Mouse (Mus musculus) E14TG2a.4 (cell line): ENCODE measurements around the gene Eya4.

Experiments
- H3K27me3 ChIP-seq: 2 replicates; pipeline ENCODE4 v1.6.1; 2014; ENCODE audit warnings: low read length, control low read depth; ENCODE audit not compliant: insufficient read depth
- H3K36me3 ChIP-seq: 2 replicates; pipeline ENCODE4 v1.6.1; 2014; ENCODE audit warnings: low read length, control low read depth; ENCODE audit not compliant: insufficient read depth
- H3K4me1 ChIP-seq: replicated peaks from 2 replicates; pipeline ENCODE4 v1.6.1; 2014; ENCODE audit warnings: low read depth, low read length, control low read depth
- H3K4me3 ChIP-seq: replicated peaks from 2 replicates; pipeline ENCODE4 v1.5.1; 2014; ENCODE audit warnings: mild to moderate bottlenecking, low read length
- H3K9me3 ChIP-seq: 2 replicates; pipeline ENCODE4 v1.6.1; 2014; ENCODE audit warnings: low read length, control low read depth
- CTCF ChIP-seq: conservative IDR thresholded peaks from 2 replicates; pipeline ENCODE4 v1.5.1; 2014; ENCODE audit warnings: low read length
- NANOG ChIP-seq: IDR thresholded peaks from 2 replicates; pipeline ENCODE4 v1.6.1; 2014; ENCODE audit warnings: borderline replicate concordance, low read length, mixed read lengths
- POU5F1 ChIP-seq: IDR thresholded peaks from 2 replicates; pipeline ENCODE4 v1.6.1; 2014; ENCODE audit warnings: low read length, borderline replicate concordance

Eya4 gene

DNA sequence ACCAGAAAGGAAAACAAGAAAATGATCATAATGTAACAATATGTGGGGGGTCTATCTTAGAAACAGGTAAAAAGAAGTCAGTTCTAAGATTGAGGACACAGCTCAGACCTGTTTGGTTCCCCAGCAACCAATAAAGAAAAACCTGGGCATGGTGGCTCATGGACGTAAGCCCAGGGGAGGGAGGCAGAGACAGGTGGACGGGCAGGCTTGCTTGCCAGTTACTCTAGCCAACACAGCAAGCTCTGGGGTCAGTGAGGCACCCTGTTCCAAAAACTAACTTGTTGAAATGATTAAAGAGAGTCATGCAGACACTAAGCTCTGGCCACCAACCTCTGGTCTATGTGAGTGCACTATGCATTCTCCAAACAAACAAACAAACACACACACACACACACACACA is 139.2 kb downstream of the Eya4 start:
- no peaks in the 10 kb centered on the region for H3K36me3 ChIP-seq
- TF ChIP-seq POU5F1, result no peak
- no peak for TF ChIP-seq CTCF
- TF ChIP-seq NANOG, result no peak

DNA sequence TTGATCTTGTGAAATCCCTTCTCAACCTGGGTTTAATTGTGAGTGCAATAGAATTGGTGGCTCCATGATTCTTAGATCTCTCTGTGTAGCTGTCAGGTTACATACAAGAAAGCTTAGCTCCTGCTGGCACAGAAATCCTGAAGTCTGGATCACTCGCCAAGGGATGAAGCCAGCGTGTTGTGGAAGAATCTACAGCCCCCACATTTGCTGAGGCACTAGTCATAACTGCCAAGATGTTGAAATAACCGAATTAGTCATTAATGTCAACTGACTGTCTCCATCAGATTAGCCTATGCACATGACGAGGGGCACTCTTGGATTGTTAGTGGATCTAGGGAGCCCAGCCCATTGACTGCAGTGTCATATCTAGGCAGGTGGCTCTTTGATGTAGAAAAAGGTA is 146.7 kb downstream of the Eya4 start:
- TF ChIP-seq CTCF (no peak), POU5F1 (no peak), NANOG (no peak)
- Histone ChIP-seq H3K36me3 (no peaks in the 10 kb centered on the region), H3K4me3 (no peak overlapping the region), H3K27me3 (no peaks in the 10 kb centered on the region), H3K4me1 (no peaks in the 10 kb centered on the region), H3K9me3 (no peaks in the 10 kb centered on the region)

More for the DNA sequence above, 139.2 kb downstream of the Eya4 start:
- Histone ChIP-seq H3K9me3 (no peaks in the 10 kb centered on the region), H3K27me3 (no peaks in the 10 kb centered on the region), H3K4me1 (no peaks in the 10 kb centered on the region), H3K4me3 (no peak overlapping the region)

DNA sequence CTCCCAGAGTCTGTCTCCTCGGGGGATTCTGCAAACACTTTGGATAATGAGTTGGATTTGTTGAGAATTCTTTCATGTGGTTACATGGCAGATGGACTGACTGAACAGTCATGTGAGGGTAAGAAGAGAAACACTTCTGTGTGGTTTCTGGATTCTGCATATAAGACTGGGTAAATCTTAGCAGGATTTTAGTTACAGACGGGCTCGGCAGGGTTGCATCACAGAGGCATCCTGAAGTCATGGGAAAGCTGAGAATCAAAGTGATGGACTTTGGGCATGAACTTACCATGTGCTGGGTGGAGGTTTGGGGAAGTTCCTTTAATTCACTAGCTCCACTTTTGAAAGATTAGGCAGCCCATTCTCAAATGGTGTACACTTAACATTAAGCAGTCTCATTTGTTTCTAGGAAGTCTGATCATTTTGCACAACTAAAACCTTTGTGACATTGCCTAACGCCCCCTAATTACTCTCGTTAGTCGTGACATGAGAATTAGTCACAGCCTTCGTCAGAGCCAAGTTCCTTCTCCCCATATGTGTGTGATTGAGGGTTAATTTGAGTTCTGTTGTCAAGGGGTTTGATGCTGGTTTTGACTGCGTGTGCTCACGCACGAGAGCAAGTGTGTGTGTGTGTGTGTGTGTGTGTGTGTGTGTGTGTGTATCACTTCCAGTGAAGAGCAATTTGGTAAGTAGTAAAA is 147.3 kb downstream of the Eya4 start:
- Histone ChIP-seq H3K4me3 (no peak overlapping the region), H3K4me1 (peaks cover 2% of the 10 kb centered on the region; the same call in 1 of the 2 replicates), H3K36me3 (no peaks in the 10 kb centered on the region), H3K9me3 (no peaks in the 10 kb centered on the region), H3K27me3 (no peaks in the 10 kb centered on the region)
- TF ChIP-seq CTCF (no peak), NANOG (no peak)

DNA sequence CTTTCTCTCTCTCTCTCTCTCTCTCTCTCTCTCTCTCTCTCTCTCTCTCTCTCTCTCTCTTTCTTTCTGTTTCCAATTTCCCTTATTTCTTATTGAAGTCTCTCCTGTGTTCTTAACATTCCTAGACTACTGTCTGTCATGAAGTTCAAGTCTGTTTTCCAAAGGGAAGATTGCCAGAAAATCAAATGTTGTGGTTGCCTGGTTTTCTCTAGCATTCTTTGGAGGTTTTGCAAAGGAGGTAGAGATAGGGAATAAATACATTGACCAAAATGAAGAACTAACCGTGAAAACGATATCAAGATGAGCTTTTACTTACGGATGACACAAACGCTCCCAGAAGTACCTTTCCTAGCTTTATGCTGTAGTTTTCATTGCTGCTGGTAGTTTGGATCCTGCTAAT is 148.0 kb downstream of the Eya4 start:
- Histone ChIP-seq H3K4me1 (peaks cover 7% of the 10 kb centered on the region; the same call in 1 of the 2 replicates), H3K27me3 (no peaks in the 10 kb centered on the region), H3K4me3 (no peak overlapping the region), H3K36me3 (no peaks in the 10 kb centered on the region), H3K9me3 (no peaks in the 10 kb centered on the region)
- TF ChIP-seq NANOG (no peak), CTCF (no peak), POU5F1 (no peak)

DNA sequence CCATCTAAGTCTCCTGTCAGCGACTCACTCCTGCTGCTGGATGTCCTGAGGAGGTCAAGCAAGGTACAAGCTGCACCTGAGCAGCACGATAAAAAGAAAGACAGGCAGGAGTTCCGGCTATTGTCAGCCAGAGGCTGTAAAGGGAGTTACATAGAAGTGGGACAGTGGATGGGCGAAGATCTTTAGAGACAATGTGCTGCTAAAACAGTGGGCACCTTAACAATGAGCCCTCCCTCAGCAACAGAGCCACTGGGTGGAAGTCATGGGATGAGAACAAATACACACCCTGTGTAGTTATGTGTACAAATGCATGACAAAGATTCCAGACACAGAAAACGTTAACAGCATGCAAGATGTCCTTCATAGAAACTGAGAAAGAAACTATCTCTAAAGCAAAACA is 152.3 kb downstream of the Eya4 start:
- Histone ChIP-seq H3K27me3 (no peaks in the 10 kb centered on the region), H3K4me1 (peaks cover 28% of the 10 kb centered on the region), H3K36me3 (no peaks in the 10 kb centered on the region), H3K9me3 (no peaks in the 10 kb centered on the region), H3K4me3 (no peak overlapping the region)
- TF ChIP-seq CTCF (no peak), NANOG (no peak; the same call in 1 of the 2 replicates), POU5F1 (peak; percentile 48; the same call in 1 of the 2 replicates)

DNA sequence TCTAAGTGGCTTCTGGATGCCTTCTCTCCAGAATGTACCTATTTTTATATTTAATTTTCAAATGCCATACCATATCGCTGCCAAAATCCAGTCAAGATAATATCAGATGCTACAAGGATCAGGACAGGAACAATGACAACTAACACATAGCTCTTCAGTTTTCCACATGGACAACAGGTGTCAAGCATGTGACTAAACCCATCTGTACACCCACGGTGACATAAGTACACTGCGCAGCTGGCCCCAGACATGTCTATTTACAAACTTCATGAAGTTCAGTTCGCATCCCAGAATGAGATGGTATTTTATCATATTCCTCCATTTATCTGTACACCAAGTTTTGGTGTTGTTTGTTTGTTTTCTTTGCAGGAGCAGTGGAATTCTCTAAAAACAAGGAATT is 154.2 kb downstream of the Eya4 start:
- no peaks in the 10 kb centered on the region for H3K27me3 ChIP-seq
- H3K4me3 ChIP-seq, result no peak overlapping the region
- peaks cover 28% of the 10 kb centered on the region for H3K4me1 ChIP-seq
- TF ChIP-seq NANOG, result no peak
- H3K9me3 ChIP-seq, result no peaks in the 10 kb centered on the region
- H3K36me3 ChIP-seq, result no peaks in the 10 kb centered on the region

DNA sequence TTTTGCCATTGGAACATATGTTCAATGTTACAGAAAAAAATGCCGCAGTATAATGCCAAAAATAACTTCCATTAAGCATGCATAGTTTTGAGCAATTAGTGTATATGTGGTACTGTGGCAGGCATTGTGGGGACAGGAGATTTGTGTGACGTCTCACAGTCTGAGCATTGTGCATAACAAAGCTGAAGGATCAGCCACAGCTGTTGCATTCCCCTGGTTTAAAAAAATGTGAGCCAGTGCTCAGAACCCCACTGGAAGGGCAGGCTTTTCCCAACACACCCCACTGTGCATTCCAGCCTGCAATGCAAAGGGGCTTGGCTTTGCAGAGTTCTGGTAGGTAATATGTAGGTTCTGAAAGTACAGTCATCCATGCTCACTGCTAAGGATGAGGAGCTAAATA is 155.2 kb downstream of the Eya4 start:
- no peak overlapping the region for H3K4me3 ChIP-seq
- H3K27me3 ChIP-seq, result no peaks in the 10 kb centered on the region
- TF ChIP-seq CTCF (no peak), POU5F1 (peak; percentile 97; the same call in 1 of the 2 replicates), NANOG (peak; percentile 63; the same call in 1 of the 2 replicates)
- H3K36me3 ChIP-seq, result no peaks in the 10 kb centered on the region
- peaks cover 28% of the 10 kb centered on the region for H3K4me1 ChIP-seq
- no peaks in the 10 kb centered on the region for H3K9me3 ChIP-seq

DNA sequence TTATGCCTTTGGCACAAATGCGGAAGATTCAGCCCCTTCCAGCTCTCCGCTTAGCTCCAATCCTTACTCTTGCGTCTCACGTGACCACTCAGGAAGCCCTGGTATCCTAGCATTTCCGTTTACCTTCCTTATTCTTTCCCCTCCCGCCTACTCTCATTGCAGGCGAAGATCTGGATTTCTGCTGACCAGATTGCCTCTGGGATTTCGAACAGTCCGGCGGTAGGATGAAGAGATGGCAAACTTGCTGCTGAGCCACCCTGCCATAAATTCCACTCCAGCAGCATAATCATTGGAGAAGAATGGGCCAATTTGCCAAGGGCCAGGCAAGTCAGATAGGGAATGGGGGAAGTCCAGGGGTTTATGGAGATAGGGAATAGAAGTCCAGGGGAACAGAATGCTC is 160.8 kb downstream of the Eya4 start:
- H3K4me1 ChIP-seq, result peaks cover 8% of the 10 kb centered on the region
- no peaks in the 10 kb centered on the region for H3K36me3 ChIP-seq
- no peaks in the 10 kb centered on the region for H3K9me3 ChIP-seq
- no peak overlapping the region for H3K4me3 ChIP-seq
- no peak for TF ChIP-seq POU5F1
- TF ChIP-seq NANOG, result no peak
- no peak for TF ChIP-seq CTCF
- H3K27me3 ChIP-seq, result no peaks in the 10 kb centered on the region

DNA sequence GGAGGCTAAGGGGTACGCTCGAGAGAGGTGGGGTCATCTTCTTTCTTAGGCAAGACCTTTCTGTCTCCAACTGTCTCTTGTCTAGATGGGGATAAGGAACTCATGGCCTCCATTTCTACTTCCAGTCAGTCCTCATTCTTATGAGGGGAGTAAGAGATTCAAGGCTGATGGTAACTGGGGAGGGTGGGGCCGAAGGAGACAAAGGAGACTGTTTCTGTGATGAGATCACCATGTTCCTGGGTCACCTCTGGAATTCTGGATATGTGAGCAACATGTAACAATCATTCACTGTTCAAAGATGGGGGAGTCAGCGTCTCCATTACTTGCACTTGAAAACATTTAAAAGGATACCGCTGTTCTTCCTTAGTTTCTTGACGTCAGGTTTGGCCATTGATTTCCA is 165.2 kb downstream of the Eya4 start:
- TF ChIP-seq CTCF, result no peak
- TF ChIP-seq NANOG, result no peak
- TF ChIP-seq POU5F1, result no peak
- no peaks in the 10 kb centered on the region for H3K27me3 ChIP-seq
- H3K9me3 ChIP-seq, result no peaks in the 10 kb centered on the region
- no peak overlapping the region for H3K4me3 ChIP-seq
- H3K36me3 ChIP-seq, result no peaks in the 10 kb centered on the region
- no peaks in the 10 kb centered on the region for H3K4me1 ChIP-seq
